Mouse (Mus musculus) large intestine, adult 2 months (tissue): ENCODE results near the gene Ppfibp2. TPM values are rescaled to one million over a fixed set of nuclear protein-coding genes. Genes with fewer than 3 reads are reported as not detected.
A peak's percentile ranks its signal among the peaks of the same experiment; 100 is the strongest.

Experiments used
- DNase-seq: peaks from one replicate; pipeline ENCODE4 v3.0.0-alpha.2; 2012; ENCODE audit warnings: low read depth, low spot score
- WGBS: fragments of 180-500 bp; shearing (Covaris S2); methylation state at CpG from one replicate; pipeline ENCODE4 v1.1.7; 2018; 5-methylcytosine and 5-hydroxymethylcytosine counted together
- polyA plus RNA-seq: library from polyadenylated mRNA; depleted of rRNA; stranded (reverse); fragments of >200 nt; gene quantifications from 2 replicates; pipeline ENCODE4 v1.2.3, GENCODE M21; 2012

Gene Ppfibp2
- polyA plus RNA-seq, 1 experiment = 10.2 TPM

GRCm38 (mm10) chr7:107691493-107691892 lies 96.5 kb downstream of the Ppfibp2 start:
- DNase-seq = no peak
- 28% methylated on average over 6 of the region's 6 CpGs for WGBS

GRCm38 (mm10) chr7:107694254-107694947 lies 99.4 kb downstream of the Ppfibp2 start:
- WGBS = 84% methylated on average over 10 of the region's 10 CpGs
- DNase-seq = no peak

- DNase-seq = no peak
- WGBS = 88% methylated on average over 5 of the region's 5 CpGs
These were observed 102.1 kb downstream of the Ppfibp2 start for GRCm38 (mm10) chr7:107697066-107697465.

- 79% methylated on average over 1 of the region's 1 CpGs for WGBS
- DNase-seq = no peak
These were observed 104.9 kb downstream of the Ppfibp2 start for GRCm38 (mm10) chr7:107699926-107700325.

DNA sequence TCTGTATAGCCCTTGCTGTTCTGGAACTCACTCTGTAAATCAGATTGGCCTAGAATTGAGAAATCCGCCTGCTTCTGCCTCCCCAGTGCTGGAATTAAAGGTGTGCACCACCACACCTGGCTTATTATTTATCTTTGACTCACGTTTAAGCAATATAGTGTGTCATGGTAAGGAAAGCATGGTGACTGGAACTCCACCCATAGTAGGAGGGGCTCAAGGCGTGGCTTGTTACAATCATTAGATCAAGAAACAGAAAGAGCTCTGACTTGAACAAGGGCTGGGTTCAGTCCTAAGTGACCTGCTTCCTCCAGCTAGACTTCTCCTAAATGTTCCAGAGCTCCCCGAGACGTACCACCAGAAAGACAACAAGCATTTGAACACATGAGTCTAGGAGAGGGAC lies 105.6 kb downstream of the Ppfibp2 start:
- WGBS = 58% methylated on average over 5 of the region's 5 CpGs
- no peak for DNase-seq

GRCm38 (mm10) chr7:107702461-107703380 lies 107.7 kb downstream of the Ppfibp2 start:
- 19% methylated on average over 13 of the region's 13 CpGs for WGBS
- DNase-seq = peak; percentile 52

GRCm38 (mm10) chr7:107705941-107706340 lies 110.9 kb downstream of the Ppfibp2 start:
- DNase-seq = no peak
- 21% methylated on average over 5 of the region's 5 CpGs for WGBS

- WGBS = 52% methylated on average over 9 of the region's 9 CpGs
- DNase-seq = no peak
These were observed 112.6 kb downstream of the Ppfibp2 start for GRCm38 (mm10) chr7:107707650-107708049.

- 3% methylated on average over 10 of the region's 10 CpGs for WGBS
- peak; percentile 65 for DNase-seq
These were observed 113.6 kb downstream of the Ppfibp2 start for GRCm38 (mm10) chr7:107708491-107709112.

GRCm38 (mm10) chr7:107712743-107713142 lies 117.7 kb downstream of the Ppfibp2 start:
- DNase-seq = no peak
- 77% methylated on average over 6 of the region's 6 CpGs for WGBS

DNA sequence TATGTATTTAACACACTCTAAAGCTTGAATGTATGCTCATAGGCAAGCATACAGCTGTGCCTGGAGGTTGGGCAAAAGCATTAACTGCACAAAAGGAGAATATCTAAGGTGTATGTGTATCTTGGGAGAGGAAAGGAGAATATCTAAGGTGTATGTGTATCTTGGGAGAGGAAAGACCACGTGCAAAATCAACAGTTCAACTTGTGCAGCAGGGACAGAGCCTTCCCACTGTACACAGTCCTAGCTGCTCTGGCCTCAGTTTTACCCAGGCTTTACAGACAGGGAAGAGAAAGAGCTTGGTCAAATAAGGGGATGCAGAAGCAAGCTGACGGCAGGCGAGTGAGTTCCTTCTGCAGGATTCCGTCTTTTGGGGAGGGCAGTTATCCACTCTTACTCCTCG lies 119.1 kb downstream of the Ppfibp2 start:
- 87% methylated on average over 5 of the region's 5 CpGs for WGBS
- DNase-seq = no peak

GRCm38 (mm10) chr7:107720771-107721170 lies 125.8 kb downstream of the Ppfibp2 start:
- WGBS = 100% methylated on average over 1 of the region's 1 CpGs
- no peak for DNase-seq

- WGBS = 94% methylated on average over 4 of the region's 4 CpGs
- DNase-seq = no peak
These were observed 127.5 kb downstream of the Ppfibp2 start for GRCm38 (mm10) chr7:107722536-107722935.

- DNase-seq = no peak
- WGBS = 19% methylated on average over 3 of the region's 3 CpGs
These were observed 132.5 kb downstream of the Ppfibp2 start for GRCm38 (mm10) chr7:107727538-107727937.

DNA sequence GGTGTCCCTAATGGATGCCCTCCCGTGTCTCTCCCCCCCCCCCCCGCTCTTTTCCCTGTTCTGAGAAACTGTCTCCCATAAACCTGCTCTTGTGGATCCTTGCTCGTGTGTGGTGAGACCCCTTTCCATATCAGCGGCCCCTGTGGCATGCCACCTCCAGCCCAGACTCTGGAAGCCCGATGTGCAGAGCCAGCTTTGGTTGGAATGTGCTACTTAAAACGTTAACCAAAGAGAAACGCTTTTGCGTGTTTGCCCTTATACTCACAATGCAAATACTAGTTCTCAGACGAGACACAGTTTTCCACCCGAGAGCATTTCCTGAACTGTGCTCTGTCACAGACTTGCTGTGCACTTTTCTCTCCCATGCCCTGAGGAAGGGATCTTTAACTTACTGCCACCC lies 135.6 kb downstream of the Ppfibp2 start:
- 69% methylated on average over 10 of the region's 10 CpGs for WGBS
- no peak for DNase-seq

- WGBS = 74% methylated on average over 2 of the region's 2 CpGs
- DNase-seq = no peak
These were observed 138.2 kb downstream of the Ppfibp2 start for GRCm38 (mm10) chr7:107733162-107733561.

DNA sequence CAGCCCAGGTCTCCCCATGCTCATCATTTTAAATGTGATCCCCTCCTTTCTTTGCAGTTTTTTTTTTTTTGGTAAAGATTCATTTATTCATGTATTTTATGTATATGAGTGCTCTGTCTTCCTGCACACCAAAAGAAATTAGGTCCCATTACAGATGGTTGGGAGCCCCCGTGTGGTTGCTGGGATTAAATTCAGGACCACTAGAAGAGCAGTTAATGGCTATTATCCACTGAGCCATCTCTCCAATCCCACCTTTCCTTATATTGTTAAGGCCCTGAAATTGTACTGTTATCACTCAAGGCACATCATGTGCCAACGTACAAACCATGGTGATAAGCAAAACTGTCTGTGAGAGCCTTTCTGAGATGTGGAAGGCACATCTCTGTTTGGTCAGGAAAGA lies 143.7 kb downstream of the Ppfibp2 start:
- 47% methylated on average over 2 of the region's 2 CpGs for WGBS

GRCm38 (mm10) chr7:107742963-107743465 lies 148.0 kb downstream of the Ppfibp2 start:
- 76% methylated on average over 10 of the region's 10 CpGs for WGBS
- DNase-seq = no peak

More for the DNA sequence above, 143.7 kb downstream of the Ppfibp2 start:
- no peak for DNase-seq

GRCm38 (mm10) chr7:107744454-107744853 lies 149.4 kb downstream of the Ppfibp2 start:
- 87% methylated on average over 4 of the region's 4 CpGs for WGBS
- DNase-seq = no peak

DNA sequence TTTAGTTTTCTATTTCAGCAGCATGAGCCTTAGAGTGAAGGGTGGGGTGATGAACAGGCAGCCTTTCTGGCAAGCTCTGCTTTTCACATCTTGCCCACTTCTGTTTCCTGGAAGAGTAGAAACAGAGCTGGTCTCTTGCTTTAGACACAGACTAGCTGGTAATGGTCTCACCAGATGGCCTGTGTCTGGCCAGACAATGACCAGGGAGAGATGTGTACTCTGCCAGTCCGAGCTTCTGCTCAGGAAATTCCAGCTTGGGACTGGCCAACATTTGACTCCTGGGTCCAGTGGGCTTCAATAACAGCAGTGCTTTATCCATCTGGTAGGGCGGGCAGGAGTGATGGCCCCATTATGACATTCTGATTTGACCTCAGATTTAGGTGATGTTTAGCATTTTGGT lies 150.1 kb downstream of the Ppfibp2 start:
- 84% methylated on average over 2 of the region's 2 CpGs for WGBS
- DNase-seq = no peak
